Mouse (Mus musculus) ovary, postnatal 14 days (tissue): ENCODE data around the gene Gorasp2.

ENCODE experiments used
- DNase-seq: peaks from one replicate; pipeline ENCODE4 v3.0.0; 2022; ENCODE audit warnings: low spot score

Gorasp2 gene

DNA sequence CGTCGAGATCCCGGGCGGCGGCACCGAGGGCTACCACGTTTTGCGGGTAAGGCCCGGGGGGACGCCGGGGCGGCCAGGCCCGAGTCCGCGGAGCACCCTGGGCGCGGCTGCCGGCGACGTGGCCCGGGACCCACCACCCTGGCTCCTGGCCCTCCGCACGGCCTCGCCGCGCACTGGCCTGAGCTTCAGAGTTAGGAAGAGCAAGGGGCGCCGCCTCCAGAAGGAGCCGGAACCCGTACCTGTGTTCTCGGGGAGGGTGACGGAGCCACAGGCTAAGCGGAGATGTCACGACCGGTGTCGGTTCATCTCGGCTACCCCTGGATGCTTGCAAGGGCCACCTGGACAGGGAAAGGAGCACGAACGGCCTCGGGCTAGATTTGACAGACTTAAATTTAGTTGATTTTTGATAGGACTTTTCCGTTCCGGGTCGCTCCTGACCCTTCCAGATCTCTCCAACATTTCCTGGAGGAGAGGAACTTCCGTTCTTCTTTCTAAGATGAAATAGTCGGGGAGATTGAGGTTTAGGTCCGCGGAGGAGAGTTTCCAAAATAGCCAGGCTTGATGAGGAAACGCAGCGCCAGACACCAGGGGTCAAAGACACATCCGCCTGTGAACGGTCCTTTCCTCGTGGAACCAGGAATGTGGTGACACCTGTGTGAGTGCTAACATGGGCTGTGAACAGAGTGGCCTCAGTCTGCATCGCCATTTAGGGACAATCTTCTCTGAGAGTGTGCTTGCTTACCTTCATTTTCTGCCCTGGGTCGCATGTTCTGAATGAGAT, 529 bp downstream of the Gorasp2 start, which contains the start of gene Gm26558:
Gene Gm26558, minus strand, starts transcription at position 394 of the 781 bp plus-strand sequence.
- no peak for DNase-seq

GRCm38 (mm10) chr2:70663764-70664163, 2.4 kb downstream of the Gorasp2 start:
- no peak for DNase-seq

- no peak for DNase-seq
Observed at GRCm38 (mm10) chr2:70667016-70667415, 5.6 kb downstream of the Gorasp2 start.

GRCm38 (mm10) chr2:70669241-70669640, 7.9 kb downstream of the Gorasp2 start:
- no peak for DNase-seq

GRCm38 (mm10) chr2:70669896-70670295, 8.5 kb downstream of the Gorasp2 start:
- no peak for DNase-seq

GRCm38 (mm10) chr2:70672476-70672875, 11.1 kb downstream of the Gorasp2 start:
- DNase-seq = no peak

DNA sequence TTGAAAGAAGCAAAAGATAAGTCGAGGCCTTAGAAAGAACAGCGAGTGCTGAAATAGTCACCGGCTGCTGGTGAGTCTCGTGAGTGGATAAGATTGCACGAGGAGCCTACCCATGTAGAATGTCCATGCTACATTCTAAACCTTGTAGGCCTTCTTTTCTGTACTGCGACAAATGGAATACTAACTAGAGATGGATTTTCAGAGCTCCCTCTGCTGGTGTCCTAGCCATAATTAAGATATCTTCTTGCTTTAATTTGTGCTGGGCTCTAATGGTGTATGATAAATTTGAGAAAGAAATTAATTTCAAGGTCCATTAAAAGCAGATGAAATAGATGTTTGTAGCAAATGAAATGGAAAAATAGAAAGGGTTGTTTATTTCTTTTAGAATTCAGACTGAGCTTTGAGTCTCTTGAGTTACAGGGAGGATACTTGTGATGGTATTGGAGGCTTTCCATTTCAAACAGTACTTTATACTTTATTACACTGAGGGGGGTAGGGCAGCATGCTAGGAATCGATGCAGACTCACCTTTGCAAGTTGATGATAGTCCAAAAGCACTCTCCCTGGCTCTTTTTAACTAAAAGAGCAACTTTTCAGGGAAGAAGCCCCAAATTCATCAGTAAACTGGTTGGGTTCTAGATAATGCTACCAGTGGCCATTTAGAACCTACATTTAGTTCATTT, 12.2 kb downstream of the Gorasp2 start:
- no peak for DNase-seq

- DNase-seq = no peak
Observed at GRCm38 (mm10) chr2:70682324-70682723, 20.9 kb downstream of the Gorasp2 start.

DNA sequence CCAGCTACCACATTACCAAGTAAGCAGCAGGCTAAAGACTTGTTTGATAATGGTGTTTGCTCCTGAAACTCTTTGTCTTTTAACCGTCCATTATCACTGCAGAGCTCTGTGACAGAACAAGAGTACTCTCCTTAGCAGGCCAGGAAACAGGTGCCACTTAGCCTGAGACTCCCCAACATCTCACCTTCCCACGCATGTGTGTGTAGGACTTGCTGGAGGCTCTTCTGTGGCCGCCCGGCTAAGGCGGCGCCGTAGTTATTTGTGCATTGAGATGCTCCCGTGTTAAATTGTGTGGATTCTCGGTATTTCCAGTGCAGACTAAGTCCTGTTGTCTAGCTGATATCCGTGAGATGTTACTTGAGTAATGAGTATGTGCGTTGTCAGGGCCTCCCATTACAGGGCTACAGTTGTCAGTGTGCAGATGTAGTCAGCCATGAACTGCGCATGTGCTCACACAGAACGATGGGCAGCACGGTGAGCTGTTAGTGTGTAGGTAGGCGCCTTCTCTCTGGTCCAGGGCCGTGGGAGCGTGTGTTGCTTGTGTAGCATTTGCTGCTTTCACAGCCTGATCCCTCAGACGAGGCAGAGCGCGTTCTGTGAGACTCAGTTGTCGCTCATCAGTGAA, 27.2 kb downstream of the Gorasp2 start:
- no peak for DNase-seq

- DNase-seq = no peak
Observed at GRCm38 (mm10) chr2:70690195-70690594, 28.8 kb downstream of the Gorasp2 start.

GRCm38 (mm10) chr2:70695712-70696111, 34.3 kb downstream of the Gorasp2 start:
- no peak for DNase-seq

- DNase-seq = no peak
Observed at GRCm38 (mm10) chr2:70700851-70701250, 39.5 kb downstream of the Gorasp2 start.

DNA sequence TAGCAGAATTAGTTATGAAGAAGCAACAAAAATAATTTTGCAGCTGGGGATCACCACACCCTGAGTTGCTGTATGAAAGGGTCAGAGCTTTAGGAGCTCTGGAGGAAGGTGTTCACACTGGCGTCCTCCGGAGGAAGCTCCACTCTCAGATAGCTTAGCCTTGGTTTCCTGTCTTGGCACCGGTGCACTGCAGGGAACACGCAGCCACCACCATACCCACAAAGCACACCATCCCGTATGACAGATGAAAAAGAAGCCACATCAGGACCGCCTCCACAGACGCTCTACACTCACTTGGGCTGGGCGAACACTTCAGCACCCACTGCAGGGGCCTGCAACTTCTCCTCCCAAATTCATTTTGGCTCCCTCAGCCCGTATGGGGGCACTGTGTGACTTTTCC, 40.2 kb downstream of the Gorasp2 start:
- no peak for DNase-seq

GRCm38 (mm10) chr2:70702403-70702802, 41.0 kb downstream of the Gorasp2 start:
- DNase-seq = no peak

- DNase-seq = no peak
Observed at GRCm38 (mm10) chr2:70708986-70709730, 47.8 kb downstream of the Gorasp2 start.

DNA sequence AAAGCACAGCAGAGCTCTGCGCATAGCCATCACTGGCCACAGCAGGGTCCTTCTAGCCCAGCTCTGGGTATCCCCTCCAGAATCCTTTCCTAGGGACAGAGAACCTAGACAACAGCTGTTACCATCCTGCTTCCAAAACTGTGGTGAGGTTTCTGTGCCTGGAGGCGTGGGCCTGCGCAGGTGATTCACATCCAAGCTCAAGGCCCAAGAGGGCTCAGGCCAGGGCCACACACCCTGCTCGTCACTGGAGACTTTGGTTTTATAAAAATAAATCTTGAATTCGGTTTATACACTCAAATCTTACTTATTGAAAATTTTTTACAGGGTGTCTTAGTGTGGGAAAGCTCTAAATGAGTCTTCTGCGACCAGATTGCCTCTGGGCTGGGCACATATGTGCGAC, 48.9 kb downstream of the Gorasp2 start:
- DNase-seq = no peak

DNA sequence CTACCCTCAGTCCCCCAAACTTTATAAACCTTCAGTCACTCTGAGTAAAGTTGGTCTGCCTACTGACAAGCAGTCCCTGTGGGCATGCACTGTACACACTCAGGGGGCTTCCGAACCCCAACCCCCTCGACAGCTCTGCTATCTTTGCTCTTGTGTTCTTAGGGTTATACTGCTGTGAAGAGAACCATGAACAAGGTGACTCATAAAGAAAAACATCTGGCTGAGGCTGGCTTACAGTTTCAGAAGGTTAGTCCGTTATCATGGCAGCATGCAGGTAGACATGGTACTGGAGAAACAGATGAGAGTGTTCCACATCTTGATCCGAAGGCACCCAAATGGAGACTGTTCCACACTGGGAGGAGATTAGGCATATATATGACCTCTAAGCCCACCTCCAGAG, 49.5 kb downstream of the Gorasp2 start:
- no peak for DNase-seq

DNA sequence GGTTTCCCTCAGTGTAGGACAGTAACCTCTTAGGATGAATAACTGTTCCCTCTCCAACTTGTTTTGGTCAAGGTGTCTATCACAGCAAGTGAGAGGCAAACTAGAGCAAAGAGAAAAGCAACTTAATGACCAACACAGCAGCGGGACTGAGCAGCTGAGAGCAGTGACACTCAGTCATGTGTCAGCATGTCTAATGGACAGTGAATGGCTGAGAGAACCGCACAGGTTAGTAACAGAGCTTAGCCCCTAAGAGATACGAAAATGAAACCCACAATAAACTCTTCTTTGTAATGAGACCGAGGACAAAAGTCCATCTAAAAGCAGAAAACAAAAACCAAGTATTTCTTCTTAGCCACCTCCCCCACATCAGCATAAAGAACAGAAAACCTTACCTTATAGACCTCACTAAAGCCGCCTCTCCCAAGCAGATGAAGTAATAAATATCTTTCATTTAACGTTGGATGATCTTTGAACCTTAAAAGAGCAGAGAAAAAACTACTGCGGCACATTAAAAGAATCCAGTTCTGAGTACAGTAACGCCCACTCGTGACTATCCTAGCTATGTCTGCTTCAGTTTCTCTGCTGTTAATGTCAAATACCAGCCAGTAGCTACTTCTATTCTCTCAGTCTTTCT, 62.4 kb downstream of the Gorasp2 start:
- DNase-seq = no peak

- no peak for DNase-seq
Observed at GRCm38 (mm10) chr2:70727089-70727488, 65.7 kb downstream of the Gorasp2 start.

DNA sequence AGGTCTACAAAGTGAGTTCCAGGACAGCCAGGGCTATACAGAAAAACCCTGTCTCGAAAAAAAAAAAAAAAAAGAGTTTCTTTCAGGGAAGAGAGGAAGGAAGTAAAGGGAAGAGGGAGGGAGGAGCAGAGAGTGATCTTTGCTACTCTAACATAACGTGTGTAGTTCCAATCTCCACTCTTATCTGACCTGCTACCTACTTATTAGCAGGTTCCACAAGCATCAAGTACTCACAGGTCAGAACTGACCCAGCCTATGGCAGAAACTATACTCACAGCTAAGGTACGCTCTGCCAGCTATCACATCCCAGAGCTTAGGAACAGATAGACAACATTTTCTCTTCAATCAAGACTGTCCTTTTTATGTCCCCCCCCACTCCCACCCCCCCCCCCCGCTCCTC, 74.2 kb downstream of the Gorasp2 start:
- no peak for DNase-seq

- no peak for DNase-seq
Observed at GRCm38 (mm10) chr2:70736008-70736407, 74.6 kb downstream of the Gorasp2 start.

GRCm38 (mm10) chr2:70741901-70742300, 80.5 kb downstream of the Gorasp2 start:
- no peak for DNase-seq
